20 mouse cellular contexts compared by ENCODE assay signal in genomic region chr11:114608009-114608408, GRCm38 (mm10).
A peak's percentile ranks its signal among the peaks of the same experiment; 100 is the strongest.
DNase-seq lines count a peak whose midpoint lies in the region; ATAC-seq and TF ChIP-seq lines count a peak whose summit lies in the region.
"Had no signal": no experiment of that assay in that cellular context is flagged by ENCODE, and none has a peak within 500 bp of the region (broad histone marks: within the 10 kb centered on the region; RNA-seq: fewer than 3 reads in every experiment).

No protein-coding gene starts in this region.

- H3K79me2 ChIP-seq in heart, adult 2 months (replicated peaks; ENCODE audit: control insufficient read depth, insufficient read depth, low read length) = no peaks in the 10 kb centered on the region

- H3K27ac ChIP-seq in heart, adult 2 months = no peak overlapping the region
- H3K27ac ChIP-seq in heart, embryonic 11.5 days (ENCODE audit: low read depth, low read length) = no peak overlapping the region
- no peak overlapping the region for H3K27ac ChIP-seq in liver, postnatal 0 days (ENCODE audit: low read depth)
- H3K27ac ChIP-seq in liver, embryonic 12.5 days = no peak overlapping the region
- H3K27ac ChIP-seq: embryonic facial prominence, embryonic 13.5 days; hindbrain, embryonic 12.5 days; kidney, embryonic 15.5 days; midbrain, embryonic 12.5 days had no signal

- no peak overlapping the region for H3K4me2 ChIP-seq in heart, embryonic 11.5 days
- H3K4me2 ChIP-seq in liver, postnatal 0 days (ENCODE audit: low read depth, low read length) = no peak overlapping the region
- no peak overlapping the region for H3K4me2 ChIP-seq in liver, embryonic 12.5 days
- H3K4me2 ChIP-seq: embryonic facial prominence, embryonic 13.5 days; heart, embryonic 12.5 days; hindbrain, embryonic 12.5 days; kidney, embryonic 15.5 days; midbrain, embryonic 12.5 days had no signal

- no peak for TF ChIP-seq POLR2A in heart, adult 2 months (IDR thresholded peaks at IDR 0.05; ENCODE audit: insufficient read depth, low read depth, low read length)

- H3K4me1 ChIP-seq in heart, adult 2 months (ENCODE audit: control insufficient read depth, insufficient read depth, low read length) = no peaks in the 10 kb centered on the region
- no peaks in the 10 kb centered on the region for H3K4me1 ChIP-seq in heart, embryonic 11.5 days (ENCODE audit: control insufficient read depth, insufficient read depth, low read length)
- no peaks in the 10 kb centered on the region for H3K4me1 ChIP-seq in liver, postnatal 0 days (ENCODE audit: insufficient read depth)
- H3K4me1 ChIP-seq in liver, embryonic 12.5 days = no peaks in the 10 kb centered on the region
- peaks cover 32% of the 10 kb centered on the region for H3K4me1 ChIP-seq in E14TG2a.4 (replicated peaks; ENCODE audit: low read depth, low read length)
- H3K4me1 ChIP-seq: embryonic facial prominence, embryonic 13.5 days; heart, embryonic 12.5 days; hindbrain, embryonic 12.5 days; kidney, embryonic 15.5 days; midbrain, embryonic 12.5 days had no signal

- TF ChIP-seq CTCF in heart, adult 2 months (IDR thresholded peaks at IDR 0.05) = peak; percentile 29
- peak; percentile 30; the same call in 1 of the 2 replicates for TF ChIP-seq CTCF in liver, postnatal 0 days (IDR thresholded peaks at IDR 0.05; ENCODE audit: low read depth)
- peak; percentile 60 for TF ChIP-seq CTCF in E14TG2a.4 (conservative IDR thresholded peaks at IDR 0.05; ENCODE audit: low read length)

- no peak for TF ChIP-seq EP300 in heart, adult 2 months (IDR thresholded peaks at IDR 0.05; ENCODE audit: insufficient read depth, low read depth, low read length)
- no peak for TF ChIP-seq EP300 in liver, postnatal 0 days (IDR thresholded peaks at IDR 0.05; ENCODE audit: low read depth)

- DNase-seq in heart, adult 2 months = no peak
- no peak for DNase-seq in liver, postnatal 0 days
- DNase-seq in R1 (ENCODE audit: low read depth, low spot score) = peak; percentile 51
- no peak for DNase-seq in cerebellum, postnatal 14 days
- no peak for DNase-seq in cerebellum, adult 18-20 months
- DNase-seq: B cell, adult 2 months; cerebellum, adult 9-10 months; heart, postnatal 14 days; right cerebral cortex, postnatal 14 days; thymus, postnatal 4 days had no signal

- no peaks in the 10 kb centered on the region for H3K36me3 ChIP-seq in heart, adult 2 months (ENCODE audit: control insufficient read depth, insufficient read depth, low read length)
- H3K36me3 ChIP-seq in heart, embryonic 11.5 days (ENCODE audit: control insufficient read depth, insufficient read depth, low read length) = no peaks in the 10 kb centered on the region
- no peaks in the 10 kb centered on the region for H3K36me3 ChIP-seq in liver, postnatal 0 days (replicated peaks; ENCODE audit: insufficient read depth, low read length)
- no peaks in the 10 kb centered on the region for H3K36me3 ChIP-seq in liver, embryonic 12.5 days
- no peaks in the 10 kb centered on the region for H3K36me3 ChIP-seq in E14TG2a.4 (ENCODE audit: insufficient read depth, low read length)
- H3K36me3 ChIP-seq: embryonic facial prominence, embryonic 13.5 days; heart, embryonic 12.5 days; hindbrain, embryonic 12.5 days; kidney, embryonic 15.5 days; midbrain, embryonic 12.5 days had no signal

- WGBS in heart, adult 2 months = 95% methylated on average over 9 of the region's 9 CpGs
- WGBS in heart, embryonic 11.5 days (ENCODE audit: insufficient replicate concordance) = 86% methylated on average over 9 of the region's 9 CpGs
- WGBS in liver, postnatal 0 days (ENCODE audit: insufficient replicate concordance) = 80% methylated on average over 9 of the region's 9 CpGs
- WGBS in liver, embryonic 12.5 days (ENCODE audit: insufficient replicate concordance) = 77% methylated on average over 9 of the region's 9 CpGs

- no peak for ATAC-seq in heart, embryonic 11.5 days (replicated peaks; ENCODE audit: insufficient number of reproducible peaks, low FRiP score, low TSS enrichment)
- no peak for ATAC-seq in liver, postnatal 0 days
- ATAC-seq in liver, embryonic 12.5 days = no peak
- ATAC-seq: forebrain, embryonic 16.5 days had no signal

- intact Hi-C loops in heart, adult 2 months (cut with DNase I) = no loop called here

- H3K9ac ChIP-seq in heart, adult 2 months (ENCODE audit: low read depth, low read length) = no peak overlapping the region
- H3K9ac ChIP-seq in heart, embryonic 11.5 days (ENCODE audit: low read depth, low read length) = no peak overlapping the region
- no peak overlapping the region for H3K9ac ChIP-seq in liver, postnatal 0 days (replicated peaks)
- no peak overlapping the region for H3K9ac ChIP-seq in liver, embryonic 12.5 days
- H3K9ac ChIP-seq: embryonic facial prominence, embryonic 13.5 days; heart, embryonic 12.5 days; hindbrain, embryonic 12.5 days; kidney, embryonic 15.5 days; midbrain, embryonic 12.5 days had no signal

- peaks cover 2% of the 10 kb centered on the region; the same call in 1 of the 2 replicates for H3K9me3 ChIP-seq in heart, embryonic 11.5 days (replicated peaks; ENCODE audit: control insufficient read depth, low read length)
- H3K9me3 ChIP-seq in liver, postnatal 0 days (ENCODE audit: low read length) = no peaks in the 10 kb centered on the region
- peaks cover 3% of the 10 kb centered on the region; the same call in 1 of the 2 replicates for H3K9me3 ChIP-seq in liver, embryonic 12.5 days (replicated peaks)
- no peaks in the 10 kb centered on the region for H3K9me3 ChIP-seq in E14TG2a.4 (ENCODE audit: low read length)
- H3K9me3 ChIP-seq: embryonic facial prominence, embryonic 13.5 days; kidney, embryonic 15.5 days had no signal

- no peaks in the 10 kb centered on the region for H3K27me3 ChIP-seq in heart, adult 2 months (ENCODE audit: control insufficient read depth, insufficient read depth, low read length)
- no peaks in the 10 kb centered on the region for H3K27me3 ChIP-seq in heart, embryonic 11.5 days (ENCODE audit: control insufficient read depth, insufficient read depth, low read length)
- no peaks in the 10 kb centered on the region for H3K27me3 ChIP-seq in liver, postnatal 0 days (ENCODE audit: insufficient read depth, low read length)
- no peaks in the 10 kb centered on the region for H3K27me3 ChIP-seq in liver, embryonic 12.5 days (replicated peaks)
- H3K27me3 ChIP-seq in E14TG2a.4 (ENCODE audit: insufficient read depth, low read length) = no peaks in the 10 kb centered on the region
- H3K27me3 ChIP-seq: embryonic facial prominence, embryonic 13.5 days; heart, embryonic 12.5 days; hindbrain, embryonic 12.5 days; kidney, embryonic 15.5 days; midbrain, embryonic 12.5 days had no signal

- no peak overlapping the region for H3K4me3 ChIP-seq in heart, adult 2 months
- no peak overlapping the region for H3K4me3 ChIP-seq in heart, embryonic 11.5 days (ENCODE audit: low read depth, low read length)
- no peak overlapping the region for H3K4me3 ChIP-seq in liver, postnatal 0 days (ENCODE audit: low read depth, low read length)
- no peak overlapping the region for H3K4me3 ChIP-seq in liver, embryonic 12.5 days
- no peak overlapping the region for H3K4me3 ChIP-seq in E14TG2a.4 (replicated peaks; ENCODE audit: low read length)
- H3K4me3 ChIP-seq: embryonic facial prominence, embryonic 13.5 days; heart, embryonic 12.5 days; hindbrain, embryonic 12.5 days; kidney, embryonic 15.5 days; midbrain, embryonic 12.5 days; myocyte had no signal
